Comparison of ENCODE assay signal across 9 mouse cellular contexts in genomic region chr8:11392739-11393138, GRCm38 (mm10).
A peak's percentile ranks its signal among the peaks of the same experiment; 100 is the strongest.
DNase-seq lines count a peak whose midpoint lies in the region; ATAC-seq and TF ChIP-seq lines count a peak whose summit lies in the region.
"Had no signal": no experiment of that assay in that cellular context is flagged by ENCODE, and none has a peak within 500 bp of the region (broad histone marks: within the 10 kb centered on the region; RNA-seq: fewer than 3 reads in every experiment).

No protein-coding gene starts in this region.

- no peaks in the 10 kb centered on the region for H3K36me3 ChIP-seq in midbrain, embryonic 11.5 days (ENCODE audit: control insufficient read depth, insufficient read depth, low read length)
- no peaks in the 10 kb centered on the region for H3K36me3 ChIP-seq in midbrain, embryonic 13.5 days
- H3K36me3 ChIP-seq in forebrain, embryonic 11.5 days (ENCODE audit: control insufficient read depth, insufficient read depth, low read length), result no peaks in the 10 kb centered on the region
- no peaks in the 10 kb centered on the region for H3K36me3 ChIP-seq in myocyte (ENCODE audit: control insufficient read depth, insufficient read depth)
- H3K36me3 ChIP-seq: hindbrain, embryonic 15.5 days had no signal

- H3K4me1 ChIP-seq in midbrain, embryonic 11.5 days (ENCODE audit: control insufficient read depth, insufficient read depth, low read length), result no peaks in the 10 kb centered on the region
- no peaks in the 10 kb centered on the region for H3K4me1 ChIP-seq in midbrain, embryonic 13.5 days (replicated peaks)
- H3K4me1 ChIP-seq in bone marrow macrophage, adult 2 months (ENCODE audit: control insufficient read depth, insufficient read depth, low read length), result peaks cover 11% of the 10 kb centered on the region
- H3K4me1 ChIP-seq in forebrain, embryonic 11.5 days (replicated peaks; ENCODE audit: control insufficient read depth, insufficient read depth, low read length), result no peaks in the 10 kb centered on the region

- no peaks in the 10 kb centered on the region for H3K79me2 ChIP-seq in myocyte (ENCODE audit: control insufficient read depth, insufficient read depth)

- peak; percentile 97 for DNase-seq in midbrain, embryonic 11.5 days (ENCODE audit: low spot score, missing footprints)
- peak; percentile 86 for DNase-seq in forebrain, embryonic 11.5 days (ENCODE audit: low spot score)
- DNase-seq in heart, postnatal 10 days, result peak; percentile 89 to 91
- DNase-seq in layer of hippocampus, postnatal 36 days, result peak; percentile 37 to 60
- peak; percentile 54 for DNase-seq in urinary bladder, postnatal 10 days (ENCODE audit: low spot score)

- no peak overlapping the region for H3K4me3 ChIP-seq in midbrain, embryonic 11.5 days (ENCODE audit: low read depth, low read length)
- no peak overlapping the region for H3K4me3 ChIP-seq in midbrain, embryonic 13.5 days (replicated peaks)
- H3K4me3 ChIP-seq in bone marrow macrophage, adult 2 months (ENCODE audit: insufficient read depth, low read length), result no peak overlapping the region
- H3K4me3 ChIP-seq in forebrain, embryonic 11.5 days (ENCODE audit: low read depth, low read length), result no peak overlapping the region
- no peak overlapping the region for H3K4me3 ChIP-seq in myocyte
- H3K4me3 ChIP-seq: hindbrain, embryonic 15.5 days had no signal

- 4% methylated on average over 1 of the region's 1 CpGs for WGBS in midbrain, embryonic 11.5 days
- WGBS in midbrain, embryonic 13.5 days, result 4% methylated on average over 1 of the region's 1 CpGs
- WGBS in forebrain, embryonic 11.5 days, result 0% methylated on average over 1 of the region's 1 CpGs

- H3K4me2 ChIP-seq in midbrain, embryonic 11.5 days, result no peak overlapping the region
- H3K4me2 ChIP-seq in midbrain, embryonic 13.5 days (replicated peaks), result no peak overlapping the region
- H3K4me2 ChIP-seq in forebrain, embryonic 11.5 days (ENCODE audit: low read depth, low read length, severe bottlenecking), result no peak overlapping the region
- H3K4me2 ChIP-seq in myocyte (ENCODE audit: low read depth), result peak overlapping the region; percentile 73
- H3K4me2 ChIP-seq: hindbrain, embryonic 15.5 days had no signal

- intact Hi-C loops in heart, postnatal 10 days (cut with DNase I), result loop anchor here (1.0 kb wide), 2 partner anchors 79 to 139 kb away; no protein-coding TSS in a partner anchor

- H3K9me3 ChIP-seq in midbrain, embryonic 11.5 days (ENCODE audit: control insufficient read depth, low read length), result no peaks in the 10 kb centered on the region
- H3K9me3 ChIP-seq in midbrain, embryonic 13.5 days, result peaks cover 3% of the 10 kb centered on the region; the same call in 1 of the 2 replicates
- no peaks in the 10 kb centered on the region for H3K9me3 ChIP-seq in forebrain, embryonic 11.5 days (ENCODE audit: control insufficient read depth, low read length)
- H3K9me3 ChIP-seq: hindbrain, embryonic 15.5 days had no signal

- H3ac ChIP-seq in myocyte (ENCODE audit: control insufficient read depth, insufficient read length), result no peak overlapping the region

- H3K27ac ChIP-seq in midbrain, embryonic 11.5 days (ENCODE audit: low read depth, low read length), result no peak overlapping the region
- no peak overlapping the region for H3K27ac ChIP-seq in midbrain, embryonic 13.5 days
- no peak overlapping the region for H3K27ac ChIP-seq in bone marrow macrophage, adult 2 months (ENCODE audit: insufficient read depth, low read depth, low read length)
- H3K27ac ChIP-seq in forebrain, embryonic 11.5 days (ENCODE audit: low read depth, low read length), result no peak overlapping the region
- H3K27ac ChIP-seq: hindbrain, embryonic 15.5 days had no signal

- TF ChIP-seq POLR2A in bone marrow macrophage, adult 2 months (IDR thresholded peaks at IDR 0.05; ENCODE audit: borderline replicate concordance, low read depth, low read length), result no peak
- no peak for TF ChIP-seq POLR2A in myocyte (IDR thresholded peaks at IDR 0.05; ENCODE audit: insufficient read length, low read depth)

- ATAC-seq in midbrain, embryonic 11.5 days (ENCODE audit: low FRiP score), result peak; percentile 40; the same call in 1 of the 2 replicates
- ATAC-seq in midbrain, embryonic 13.5 days, result no peak
- 0 out of 2 replicates have a peak, but pooled peaks have one; percentile 7 for ATAC-seq in forebrain, embryonic 11.5 days (replicated peaks; ENCODE audit: low FRiP score)

- TF ChIP-seq CTCF in bone marrow macrophage, adult 2 months (IDR thresholded peaks at IDR 0.05; ENCODE audit: low read depth, low read length), result peak; percentile 80

- H3K9ac ChIP-seq in midbrain, embryonic 11.5 days (ENCODE audit: low read length), result no peak overlapping the region
- no peak overlapping the region for H3K9ac ChIP-seq in midbrain, embryonic 13.5 days (replicated peaks)
- H3K9ac ChIP-seq in forebrain, embryonic 11.5 days (ENCODE audit: low read length), result no peak overlapping the region
- H3K9ac ChIP-seq: hindbrain, embryonic 15.5 days had no signal

- H3K27me3 ChIP-seq in midbrain, embryonic 11.5 days (ENCODE audit: control insufficient read depth, insufficient read depth, low read length), result no peaks in the 10 kb centered on the region
- H3K27me3 ChIP-seq in midbrain, embryonic 13.5 days, result no peaks in the 10 kb centered on the region
- no peaks in the 10 kb centered on the region for H3K27me3 ChIP-seq in forebrain, embryonic 11.5 days (ENCODE audit: control insufficient read depth, insufficient read depth, low read length)
- no peaks in the 10 kb centered on the region for H3K27me3 ChIP-seq in myocyte (ENCODE audit: control insufficient read depth, insufficient read depth, insufficient read length)
- H3K27me3 ChIP-seq: hindbrain, embryonic 15.5 days had no signal

TF ChIP-seq in myocyte, 11 proteins besides CTCF, POLR2A, EP300 and RAD21:
- TF ChIP-seq POLR2AphosphoS2 (IDR thresholded peaks at IDR 0.05; ENCODE audit: insufficient read length, low read depth) (no peak), CEBPB (IDR thresholded peaks at IDR 0.05; ENCODE audit: insufficient read depth, poor library complexity, severe bottlenecking) (no peak), USF1 (IDR thresholded peaks at IDR 0.05; ENCODE audit: low read depth) (peak; percentile 93)
